Mouse (Mus musculus) stomach, postnatal 0 days (tissue): ENCODE data around the gene Myl10. TPM values are rescaled to one million over a fixed set of nuclear protein-coding genes. Genes with fewer than 3 reads are reported as not detected.

Source experiments
- ATAC-seq: fragments of 200-750 bp; cut with Nextera tagmentation; 2 replicates; pipeline ENCODE4 v1.8.0; 2017; ENCODE audit not compliant: low FRiP score, low TSS enrichment
- DNase-seq: peaks from one replicate; pipeline ENCODE4 v3.0.0-alpha.2; 2016; ENCODE audit warnings: low spot score
- H3K27ac ChIP-seq: fragments of 300-500 bp; sonication (generic); replicated peaks from 2 replicates; pipeline ENCODE4 v1.5.1; 2014; ENCODE audit warnings: mild to moderate bottlenecking, control low read depth
- H3K27me3 ChIP-seq: fragments of 300-500 bp; sonication (generic); 2 replicates; pipeline ENCODE4 v1.6.1; 2014; ENCODE audit warnings: low read length; ENCODE audit not compliant: control insufficient read depth, insufficient read depth
- H3K36me3 ChIP-seq: fragments of 300-500 bp; sonication (generic); 2 replicates; pipeline ENCODE4 v1.6.1; 2014; ENCODE audit warnings: low read length, mixed read lengths; ENCODE audit not compliant: control insufficient read depth, insufficient read depth
- H3K4me1 ChIP-seq: fragments of 300-500 bp; sonication (generic); replicated peaks from 2 replicates; pipeline ENCODE4 v1.6.1; 2014; ENCODE audit warnings: antibody characterized with exemption; ENCODE audit not compliant: control insufficient read depth, insufficient read depth
- H3K4me2 ChIP-seq: fragments of 300-500 bp; sonication (generic); replicated peaks from 2 replicates; pipeline ENCODE4 v1.6.1; 2014; ENCODE audit warnings: low read depth, mild to moderate bottlenecking, control low read depth, moderate library complexity
- H3K4me3 ChIP-seq: fragments of 300-500 bp; sonication (generic); 2 replicates; pipeline ENCODE4 v1.5.1; 2014; ENCODE audit warnings: low read depth, low read length, control low read depth
- H3K9ac ChIP-seq: fragments of 300-500 bp; sonication (generic); 2 replicates; pipeline ENCODE4 v1.6.1; 2014; ENCODE audit warnings: mild to moderate bottlenecking, low read length, control low read depth, mixed read lengths
- H3K9me3 ChIP-seq: fragments of 300-500 bp; sonication (generic); 2 replicates; pipeline ENCODE4 v1.6.1; 2016; ENCODE audit warnings: low read length; ENCODE audit not compliant: control insufficient read depth
- CTCF ChIP-seq: IDR thresholded peaks from 2 replicates; pipeline ENCODE4 v1.5.1; 2016; ENCODE audit warnings: antibody characterized with exemption, low read depth, mild to moderate bottlenecking, moderate library complexity
- EP300 ChIP-seq: optimal IDR thresholded peaks from 2 replicates; pipeline ENCODE3; 2016; ENCODE audit warnings: antibody characterized with exemption
- WGBS: fragments of 180-500 bp; shearing (Covaris S2); extraction: QIAGEN DNeasy Blood & Tissue Kit; methylation state at CpG from one replicate; pipeline ENCODE4 v1.1.7; 2014; 5-methylcytosine and 5-hydroxymethylcytosine counted together
- polyA plus RNA-seq: library from polyadenylated mRNA; unstranded; fragments of >200 nt; fragmentation: Nextera tagmentation; extraction: Ambion mirVana; gene quantifications from 2 replicates; pipeline ENCODE4 v1.2.1, GENCODE M21; 2015

Gene Myl10
- polyA plus RNA-seq, 1 experiment from 2014 or later = not detected

DNA sequence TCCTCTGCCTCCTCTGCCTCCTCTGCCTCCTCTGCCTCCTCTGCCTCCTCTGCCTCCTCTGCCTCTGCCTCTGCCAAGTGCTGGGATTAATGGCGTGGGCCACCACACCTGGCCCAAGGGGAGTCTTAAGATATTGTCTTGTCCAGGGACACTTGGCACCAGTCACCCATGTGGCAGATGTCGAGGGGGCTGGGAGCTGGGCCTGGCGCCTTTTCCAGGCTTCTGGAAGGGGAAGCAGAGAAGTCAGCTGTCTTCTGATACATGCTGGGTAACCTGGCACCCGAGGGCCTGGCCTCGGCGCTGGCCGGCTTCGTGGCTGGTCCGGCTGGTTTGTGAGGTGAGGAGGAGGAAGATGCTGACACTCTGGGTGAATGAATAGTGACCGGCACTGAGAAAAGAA lies 30.7 kb upstream of the Myl10 start:
- WGBS = 68% methylated on average over 10 of the region's 10 CpGs
- Histone ChIP-seq H3K36me3 (no peaks in the 10 kb centered on the region), H3K9me3 (no peaks in the 10 kb centered on the region), H3K4me2 (no peak overlapping the region), H3K27me3 (no peaks in the 10 kb centered on the region), H3K9ac (no peak overlapping the region), H3K4me3 (no peak overlapping the region), H3K4me1 (no peaks in the 10 kb centered on the region), H3K27ac (no peak overlapping the region)
- TF ChIP-seq CTCF (no peak), EP300 (no peak)
- no peak for ATAC-seq
- no peak for DNase-seq

DNA sequence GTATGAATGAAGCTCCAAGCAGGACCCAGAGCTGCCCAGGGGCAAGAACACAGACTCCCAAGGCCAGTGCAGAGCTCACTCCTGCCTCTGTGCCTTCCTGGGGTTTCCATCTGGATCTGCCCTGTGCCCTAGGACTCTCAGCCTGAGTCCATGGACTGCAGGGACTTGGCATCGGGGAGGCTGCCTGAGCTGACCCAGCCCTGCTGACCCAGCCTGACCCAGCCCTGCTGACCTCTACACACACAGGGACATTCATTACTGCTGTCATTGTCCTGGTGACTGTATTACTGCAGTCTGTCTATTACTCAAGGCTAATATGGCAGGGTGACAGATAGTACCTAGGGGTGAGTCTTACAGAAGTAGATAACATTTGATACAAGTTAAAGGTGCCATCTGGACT lies 30.1 kb upstream of the Myl10 start:
- Histone ChIP-seq H3K4me1 (no peaks in the 10 kb centered on the region), H3K36me3 (no peaks in the 10 kb centered on the region), H3K4me2 (no peak overlapping the region), H3K4me3 (no peak overlapping the region), H3K9ac (no peak overlapping the region), H3K27ac (no peak overlapping the region), H3K9me3 (no peaks in the 10 kb centered on the region), H3K27me3 (no peaks in the 10 kb centered on the region)
- ATAC-seq (no peak), DNase-seq (no peak)
- 20% methylated on average over 1 of the region's 1 CpGs for WGBS
- TF ChIP-seq CTCF = no peak
- TF ChIP-seq EP300 = no peak

DNA sequence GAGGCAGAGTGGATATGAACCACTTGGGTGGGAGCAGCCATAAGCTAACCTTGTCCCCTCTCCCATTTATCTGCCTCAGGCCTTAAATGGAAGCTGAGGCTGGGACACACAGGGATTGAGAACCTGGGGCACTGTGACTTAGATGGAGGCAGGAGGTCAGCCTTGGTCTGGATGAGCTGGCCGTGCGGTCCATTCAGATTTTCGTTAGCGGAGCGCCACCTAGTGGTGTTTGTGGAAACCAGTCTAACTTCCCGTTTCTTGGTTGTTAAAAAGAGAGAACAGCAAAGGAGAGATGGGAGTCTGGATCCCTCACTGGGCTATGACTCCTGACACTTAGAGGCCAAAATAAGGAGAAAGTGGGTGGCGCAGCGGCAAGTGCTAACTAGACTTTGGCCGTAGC lies 28.4 kb upstream of the Myl10 start:
- no peak overlapping the region for H3K27ac ChIP-seq
- H3K4me3 ChIP-seq = no peak overlapping the region
- no peak overlapping the region for H3K9ac ChIP-seq
- no peaks in the 10 kb centered on the region for H3K4me1 ChIP-seq
- TF ChIP-seq EP300 (no peak), CTCF (peak; percentile 92)
- DNase-seq (peak; percentile 79), ATAC-seq (0 out of 2 replicates have a peak, but pooled peaks have one; percentile 42)
- no peaks in the 10 kb centered on the region for H3K9me3 ChIP-seq
- H3K4me2 ChIP-seq = no peak overlapping the region
- 5% methylated on average over 9 of the region's 9 CpGs for WGBS
- no peaks in the 10 kb centered on the region for H3K27me3 ChIP-seq
- H3K36me3 ChIP-seq = no peaks in the 10 kb centered on the region

DNA sequence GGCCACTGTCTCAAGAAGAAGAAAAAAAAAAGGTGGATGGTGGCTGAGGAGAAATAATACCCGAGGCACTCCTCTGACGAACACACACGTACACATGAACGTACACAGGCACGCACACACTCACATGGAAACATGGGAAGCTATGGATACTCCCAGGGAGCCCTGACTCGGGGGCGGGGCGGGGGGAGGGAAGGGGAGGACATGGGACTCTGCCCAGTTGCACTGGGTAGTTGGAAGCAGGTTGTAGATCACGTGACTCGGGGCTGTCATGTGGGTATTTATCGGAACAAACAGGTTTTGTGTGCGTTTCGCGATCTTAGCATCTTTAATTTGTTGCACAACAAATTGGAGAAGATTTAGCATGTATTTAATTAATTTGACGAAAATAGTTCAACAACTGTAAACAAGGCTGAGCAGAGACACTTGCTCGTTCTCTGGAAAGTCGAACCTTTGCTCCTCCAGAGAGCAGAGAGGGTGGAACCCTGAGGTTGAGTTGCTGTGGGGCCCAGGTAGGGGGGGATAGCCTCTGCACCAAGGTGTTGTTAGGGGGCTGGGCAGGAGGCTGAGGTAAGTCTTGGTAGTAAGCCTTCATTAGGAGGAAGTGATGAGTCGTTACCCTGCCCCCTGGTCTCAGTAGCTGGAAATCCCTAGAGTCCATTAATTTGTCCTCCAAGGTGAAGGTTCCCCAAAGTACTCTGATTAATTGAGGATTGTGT lies 16.5 kb upstream of the Myl10 start:
- DNase-seq (no peak), ATAC-seq (no peak)
- WGBS = 83% methylated on average over 18 of the region's 18 CpGs
- Histone ChIP-seq H3K36me3 (no peaks in the 10 kb centered on the region), H3K27ac (no peak overlapping the region), H3K9ac (no peak overlapping the region), H3K27me3 (no peaks in the 10 kb centered on the region), H3K4me2 (no peak overlapping the region), H3K9me3 (no peaks in the 10 kb centered on the region), H3K4me1 (no peaks in the 10 kb centered on the region), H3K4me3 (no peak overlapping the region)
- TF ChIP-seq EP300 (no peak), CTCF (no peak)

DNA sequence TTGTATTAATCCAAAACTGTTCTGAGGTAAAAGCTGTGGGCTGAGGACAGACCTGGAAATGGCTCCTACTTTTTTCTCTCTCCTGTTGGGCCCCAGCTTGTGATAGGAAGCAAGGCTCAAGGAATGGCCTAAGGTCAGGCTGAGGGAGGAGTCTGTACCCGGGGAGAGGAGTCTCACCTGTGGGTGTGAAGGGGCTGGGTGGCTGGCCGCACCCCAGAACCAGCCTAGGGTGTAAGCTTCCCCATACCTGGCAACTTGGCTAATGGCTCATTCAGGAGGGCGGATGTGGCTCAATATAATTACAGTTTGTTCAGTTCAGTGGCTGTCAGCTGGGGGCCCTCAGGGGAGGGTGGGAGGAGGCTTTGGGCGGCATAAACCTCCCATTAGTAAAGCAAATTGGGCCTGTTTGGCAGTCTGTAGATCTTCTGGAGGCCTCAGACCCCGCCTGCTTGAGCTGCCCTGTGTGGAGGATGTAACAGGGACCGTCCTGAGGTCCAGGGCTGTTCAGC lies 14.1 kb upstream of the Myl10 start:
- Histone ChIP-seq H3K4me3 (no peak overlapping the region), H3K27ac (0 out of 2 replicates have a peak overlapping the region, but pooled peaks have one; percentile 4), H3K9me3 (no peaks in the 10 kb centered on the region), H3K27me3 (no peaks in the 10 kb centered on the region), H3K9ac (no peak overlapping the region), H3K4me2 (no peak overlapping the region), H3K36me3 (no peaks in the 10 kb centered on the region), H3K4me1 (no peaks in the 10 kb centered on the region)
- DNase-seq = peak; percentile 55
- TF ChIP-seq EP300 = no peak
- 49% methylated on average over 6 of the region's 6 CpGs for WGBS
- ATAC-seq = peak; percentile 96

DNA sequence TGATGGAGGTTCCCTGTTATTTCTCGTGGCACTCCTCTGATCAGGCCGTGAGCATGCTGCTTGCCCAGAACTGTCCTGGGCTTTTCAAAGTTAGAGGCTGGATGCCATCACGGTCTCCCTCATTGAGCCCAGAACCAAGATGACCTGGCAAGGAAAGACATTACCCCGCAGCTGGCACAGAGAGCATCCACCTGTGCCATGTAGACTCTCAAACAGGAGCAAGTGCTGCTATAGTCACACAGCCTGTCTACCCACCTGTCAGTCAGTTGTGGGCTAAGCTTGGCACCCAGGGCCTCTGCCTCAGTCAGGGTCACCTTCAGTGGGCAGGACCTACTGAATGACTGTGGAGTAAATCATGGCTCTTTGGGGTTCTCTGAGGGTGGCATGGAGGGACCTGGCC lies 6.6 kb upstream of the Myl10 start:
- 82% methylated on average over 4 of the region's 4 CpGs for WGBS
- no peak overlapping the region for H3K27ac ChIP-seq
- TF ChIP-seq CTCF (no peak), EP300 (no peak)
- H3K4me2 ChIP-seq = no peak overlapping the region
- ATAC-seq (no peak), DNase-seq (no peak)
- no peaks in the 10 kb centered on the region for H3K27me3 ChIP-seq
- H3K4me3 ChIP-seq = no peak overlapping the region
- H3K4me1 ChIP-seq = no peaks in the 10 kb centered on the region
- no peaks in the 10 kb centered on the region for H3K36me3 ChIP-seq
- H3K9ac ChIP-seq = no peak overlapping the region
- H3K9me3 ChIP-seq = no peaks in the 10 kb centered on the region
